Comparison of ENCODE assay signal across 8 mouse cellular contexts in the genomic region with DNA sequence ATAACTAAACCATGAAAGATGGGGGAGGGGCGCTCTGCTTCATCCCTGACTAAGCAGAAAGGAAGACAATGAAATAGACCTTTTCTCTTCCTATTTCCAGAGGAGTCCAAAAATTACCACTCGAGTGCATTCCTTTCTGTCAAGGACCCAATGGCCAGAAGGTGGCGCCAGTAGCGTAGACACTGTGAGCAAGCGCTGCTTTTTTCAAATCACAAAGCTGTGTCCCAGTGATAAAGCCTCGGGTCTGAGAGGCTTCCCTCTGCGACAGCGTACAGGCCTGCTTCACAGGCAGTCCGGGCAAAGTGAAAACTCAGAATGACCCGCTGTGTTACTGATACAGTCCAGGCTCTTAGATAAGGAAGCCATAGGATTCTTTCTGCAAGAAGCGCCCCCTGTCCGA. TPM values are rescaled to one million over a fixed set of nuclear protein-coding genes. Genes with fewer than 3 reads are reported as not detected.
DNase-seq lines count a peak whose midpoint lies in the region; ATAC-seq lines count a peak whose summit lies in the region.

No protein-coding gene starts in this region.

- H3K4me3 ChIP-seq in heart, embryonic 14.5 days (ENCODE audit: control insufficient read depth in 1 of 2, insufficient read depth in 1 of 2, low read depth in 1 of 2, low read length in 2 of 2), result no peak overlapping the region
- no peak overlapping the region for H3K4me3 ChIP-seq in liver, embryonic 13.5 days (replicated peaks)
- H3K4me3 ChIP-seq in neural tube, embryonic 13.5 days, result peak overlapping the region; percentile 25; the same call in 1 of the 2 replicates

- H3K9me3 ChIP-seq in heart, embryonic 14.5 days (ENCODE audit: control insufficient read depth, low read length), result no peaks in the 10 kb centered on the region
- H3K9me3 ChIP-seq in liver, embryonic 13.5 days (replicated peaks), result no peaks in the 10 kb centered on the region
- H3K9me3 ChIP-seq in neural tube, embryonic 13.5 days, result no peaks in the 10 kb centered on the region

- H3K4me1 ChIP-seq in heart, embryonic 14.5 days (ENCODE audit: control insufficient read depth in 2 of 2, insufficient read depth in 2 of 2, low read length in 2 of 2), result peaks cover 6 to 14% of the 10 kb centered on the region in 2 experiments
- no peaks in the 10 kb centered on the region for H3K4me1 ChIP-seq in liver, embryonic 13.5 days (replicated peaks)
- peaks cover 12% of the 10 kb centered on the region for H3K4me1 ChIP-seq in neural tube, embryonic 13.5 days (replicated peaks)

- H3K9ac ChIP-seq in heart, embryonic 14.5 days (ENCODE audit: low read length), result peak overlapping the region; percentile 44; the same call in 1 of the 2 replicates
- no peak overlapping the region for H3K9ac ChIP-seq in liver, embryonic 13.5 days
- peak overlapping the region; percentile 63 for H3K9ac ChIP-seq in neural tube, embryonic 13.5 days

- DNase-seq in CD4-positive helper T cell, adult 2 months (ENCODE audit: low read depth, low spot score), result peak; percentile 43
- DNase-seq in brain, adult 2 months (ENCODE audit: low read depth, low spot score), result peak; percentile 87
- DNase-seq in kidney, postnatal 14 days, result peak; percentile 85
- DNase-seq in liver, embryonic 13.5 days, result peak; percentile 48
- peak; percentile 46 for DNase-seq in telencephalon, adult 2 months (ENCODE audit: low read depth, low spot score)

- H3K36me3 ChIP-seq in heart, embryonic 14.5 days (ENCODE audit: control insufficient read depth, insufficient read depth, low read length), result no peaks in the 10 kb centered on the region
- no peaks in the 10 kb centered on the region for H3K36me3 ChIP-seq in liver, embryonic 13.5 days
- no peaks in the 10 kb centered on the region for H3K36me3 ChIP-seq in neural tube, embryonic 13.5 days

- WGBS in heart, embryonic 14.5 days, result 2% methylated on average over 12 of the region's 12 CpGs
- WGBS in liver, embryonic 13.5 days (ENCODE audit: insufficient replicate concordance), result 3% methylated on average over 12 of the region's 12 CpGs
- 5% methylated on average over 12 of the region's 12 CpGs for WGBS in neural tube, embryonic 13.5 days

- ATAC-seq in erythroblast, adult 5-6 weeks (replicated peaks; ENCODE audit: low FRiP score, poor library complexity, severe bottlenecking), result peak; percentile 66; the same call in 1 of the 2 replicates
- ATAC-seq in heart, embryonic 14.5 days (ENCODE audit: insufficient number of reproducible peaks, insufficient read depth, low FRiP score, low read depth), result no peak
- peak; percentile 43; the same call in 1 of the 2 replicates for ATAC-seq in liver, embryonic 13.5 days (ENCODE audit: low read depth)
- ATAC-seq in neural tube, embryonic 13.5 days (ENCODE audit: low read depth), result peak; percentile 62; the same call in 1 of the 2 replicates

- H3K27me3 ChIP-seq in heart, embryonic 14.5 days (ENCODE audit: control insufficient read depth, insufficient read depth, low read length), result no peaks in the 10 kb centered on the region
- 0 out of 2 replicates have a peak, but pooled peaks cover 5% of the 10 kb centered on the region for H3K27me3 ChIP-seq in liver, embryonic 13.5 days
- no peaks in the 10 kb centered on the region for H3K27me3 ChIP-seq in neural tube, embryonic 13.5 days

- H3K4me2 ChIP-seq in heart, embryonic 14.5 days (ENCODE audit: low read length), result peak overlapping the region; percentile 49
- peak overlapping the region; percentile 27 for H3K4me2 ChIP-seq in liver, embryonic 13.5 days
- peak overlapping the region; percentile 52 for H3K4me2 ChIP-seq in neural tube, embryonic 13.5 days

- H3K27ac ChIP-seq in heart, embryonic 14.5 days (replicated peaks in 1 of 2; ENCODE audit: control insufficient read depth in 1 of 2, insufficient read depth in 1 of 2, low read depth in 2 of 2, low read length in 2 of 2), result no peak overlapping the region
- no peak overlapping the region for H3K27ac ChIP-seq in liver, embryonic 13.5 days
- no peak overlapping the region for H3K27ac ChIP-seq in neural tube, embryonic 13.5 days (replicated peaks)

RNA-seq across cellular contexts. Expression of a gene that starts 28.2 kb away (rescaled TPM):
- total RNA-seq in erythroblast, adult 5-6 weeks (2015; ENCODE audit: low replicate concordance), result not detected in 2 replicates
- total RNA-seq in erythroblast, adult 5-6 weeks (2017; ENCODE audit: low replicate concordance), result not detected in 2 replicates
- polyA plus RNA-seq in heart, embryonic 14.5 days (2014; fragmentation: Nextera tagmentation; extraction: Ambion mirVana), result 0.11 TPM in 1 of 2 replicates, not detected in the other
- polyA plus RNA-seq in liver, embryonic 13.5 days (2015; fragmentation: Nextera tagmentation; extraction: Ambion mirVana), result 0.03 TPM in 1 of 2 replicates, not detected in the other
- not detected in 2 replicates for polyA plus RNA-seq in neural tube, embryonic 13.5 days (2015; fragmentation: Nextera tagmentation; extraction: Ambion mirVana)

RNA-seq across cellular contexts. Expression of a gene that starts 45.2 kb away (rescaled TPM):
- 478 and 550 TPM in 2 replicates for total RNA-seq in erythroblast, adult 5-6 weeks (2015; ENCODE audit: low replicate concordance)
- total RNA-seq in erythroblast, adult 5-6 weeks (2017; ENCODE audit: low replicate concordance), result 301 and 378 TPM in 2 replicates
- polyA plus RNA-seq in heart, embryonic 14.5 days (2014; fragmentation: Nextera tagmentation; extraction: Ambion mirVana), result 93.7 and 96.6 TPM in 2 replicates
- polyA plus RNA-seq in liver, embryonic 13.5 days (2015; fragmentation: Nextera tagmentation; extraction: Ambion mirVana), result 102 and 145 TPM in 2 replicates
- 92.1 and 93.4 TPM in 2 replicates for polyA plus RNA-seq in neural tube, embryonic 13.5 days (2015; fragmentation: Nextera tagmentation; extraction: Ambion mirVana)
